Mouse (Mus musculus) C2C12 (cell line): ENCODE results near the gene Ppp2r1b.

Experiments
- CEBPB ChIP-seq: IDR thresholded peaks from one replicate; pipeline ENCODE4 v1.6.1; 2011; ENCODE audit warnings: low read depth, mild to moderate bottlenecking, control low read depth, moderate library complexity
- CTCF ChIP-seq: IDR thresholded peaks from one replicate; pipeline ENCODE4 v1.5.1; 2011; ENCODE audit not compliant: control insufficient read depth, insufficient read depth, insufficient read length

- TF ChIP-seq CTCF = no peak
- no peak for TF ChIP-seq CEBPB
Measured at GRCm38 (mm10) chr9:50848821-50849220, 3.7 kb downstream of the Ppp2r1b start.
